Mouse (Mus musculus) intestine, embryonic 15.5 days (tissue): ENCODE measurements around the gene Tsen15. TPM values are rescaled to one million over a fixed set of nuclear protein-coding genes. Genes with fewer than 3 reads are reported as not detected.
"Not testable (repeated sequence)": the region's sequence is repeated elsewhere in the genome, so short reads cannot be mapped to it uniquely, and the experiment has no call there.

Source experiments
- ATAC-seq: fragments of 200-750 bp; cut with Nextera tagmentation; 2 replicates; pipeline ENCODE4 v1.8.0; 2017; ENCODE audit warnings: moderate TSS enrichment, moderate library complexity
- H3K27ac ChIP-seq: fragments of 300-500 bp; sonication (generic); 2 replicates; pipeline ENCODE4 v1.5.1; 2015; ENCODE audit warnings: mild to moderate bottlenecking, inconsistent platforms
- H3K27me3 ChIP-seq: fragments of 300-500 bp; sonication (generic); replicated peaks from 2 replicates; pipeline ENCODE4 v1.6.1; 2015; ENCODE audit warnings: inconsistent platforms
- H3K36me3 ChIP-seq: fragments of 300-500 bp; sonication (generic); 2 replicates; pipeline ENCODE4 v1.6.1; 2015; ENCODE audit warnings: inconsistent platforms
- H3K4me1 ChIP-seq: fragments of 300-500 bp; sonication (generic); replicated peaks from 2 replicates; pipeline ENCODE4 v1.6.1; 2015; ENCODE audit warnings: inconsistent platforms
- H3K4me2 ChIP-seq: fragments of 300-500 bp; sonication (generic); replicated peaks from 2 replicates; pipeline ENCODE4 v1.6.1; 2015; ENCODE audit warnings: mild to moderate bottlenecking, inconsistent platforms
- H3K4me3 ChIP-seq: fragments of 300-500 bp; sonication (generic); replicated peaks from 2 replicates; pipeline ENCODE4 v1.5.1; 2015; ENCODE audit warnings: inconsistent platforms
- H3K9ac ChIP-seq: fragments of 300-500 bp; sonication (generic); 2 replicates; pipeline ENCODE4 v1.6.1; 2015; ENCODE audit warnings: inconsistent platforms
- H3K9me3 ChIP-seq: fragments of 300-500 bp; sonication (generic); 2 replicates; pipeline ENCODE4 v1.6.1; 2016; ENCODE audit warnings: inconsistent platforms
- WGBS: fragments of 180-500 bp; shearing (Covaris S2); methylation state at CpG from one replicate; pipeline ENCODE4 v1.1.7; 2015; 5-methylcytosine and 5-hydroxymethylcytosine counted together
- polyA plus RNA-seq: library from polyadenylated mRNA; unstranded; fragments of >200 nt; fragmentation: Nextera tagmentation; extraction: Ambion mirVana; gene quantifications from 2 replicates; pipeline ENCODE4 v1.2.1, GENCODE M21; 2015

Gene Tsen15
- polyA plus RNA-seq, 1 experiment from 2014 or later, result 74.4 TPM

GRCm38 (mm10) chr1:152409356-152409755 is 22.9 kb upstream of the Tsen15 start:
- 78% methylated on average over 4 of the region's 4 CpGs for WGBS
- H3K27me3 ChIP-seq, result no peaks in the 10 kb centered on the region
- no peaks in the 10 kb centered on the region for H3K4me1 ChIP-seq
- no peaks in the 10 kb centered on the region for H3K36me3 ChIP-seq
- no peak overlapping the region for H3K9ac ChIP-seq
- H3K27ac ChIP-seq, result no peak overlapping the region
- no peak overlapping the region for H3K4me3 ChIP-seq
- no peak overlapping the region for H3K4me2 ChIP-seq
- H3K9me3 ChIP-seq, result no peaks in the 10 kb centered on the region
- no peak for ATAC-seq

DNA sequence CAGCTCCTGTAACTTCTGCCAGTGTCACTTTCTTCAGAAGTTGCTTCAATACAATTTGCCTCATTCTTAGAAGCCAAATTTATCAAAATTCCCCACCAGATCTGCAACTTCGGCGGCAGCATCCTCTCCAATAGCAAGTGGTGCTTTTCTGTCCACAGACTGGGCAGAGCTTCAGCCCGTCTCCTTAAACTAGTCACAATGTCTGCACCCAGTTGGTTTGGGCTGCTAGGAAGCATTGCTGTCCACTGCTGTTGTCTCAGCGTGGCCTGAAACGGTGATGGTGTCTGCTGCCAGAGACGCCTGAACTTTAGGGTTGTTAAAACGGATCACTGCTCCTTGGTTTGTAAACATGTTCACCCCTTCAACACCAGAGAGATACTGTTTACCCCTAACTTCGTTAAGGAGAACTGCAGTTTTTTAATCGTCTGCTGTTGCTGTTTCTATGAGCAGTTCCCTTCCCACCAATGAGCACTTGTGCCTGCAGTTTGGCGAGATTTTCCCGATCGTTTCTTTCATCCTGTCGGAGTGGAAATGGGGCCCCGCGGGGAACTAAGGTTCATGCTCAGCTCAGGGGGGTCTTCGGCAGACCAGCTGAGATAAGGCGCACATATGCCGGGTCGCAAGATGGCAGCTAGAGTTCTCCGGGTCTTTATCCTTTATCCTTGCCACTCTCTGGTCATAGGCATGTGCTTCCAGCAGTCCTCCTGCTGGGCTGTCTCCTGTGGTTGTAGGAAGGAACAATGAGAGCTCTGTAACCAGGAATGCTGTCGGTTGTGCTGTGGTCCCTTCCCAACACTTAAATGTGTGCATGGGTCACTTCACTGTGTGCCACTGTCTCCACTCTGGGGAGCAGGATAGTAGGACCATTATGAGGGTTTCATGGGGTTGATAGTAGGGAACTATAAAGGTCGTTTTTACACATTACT is 20.8 kb upstream of the Tsen15 start:
- Histone ChIP-seq H3K36me3 (no peaks in the 10 kb centered on the region), H3K4me3 (no peak overlapping the region), H3K4me1 (no peaks in the 10 kb centered on the region), H3K9me3 (no peaks in the 10 kb centered on the region), H3K27ac (no peak overlapping the region), H3K9ac (no peak overlapping the region), H3K4me2 (peak overlapping the region; percentile 35; the same call in 1 of the 2 replicates), H3K27me3 (no peaks in the 10 kb centered on the region)
- no peak for ATAC-seq
- WGBS, result 38% methylated on average over 22 of the region's 22 CpGs

DNA sequence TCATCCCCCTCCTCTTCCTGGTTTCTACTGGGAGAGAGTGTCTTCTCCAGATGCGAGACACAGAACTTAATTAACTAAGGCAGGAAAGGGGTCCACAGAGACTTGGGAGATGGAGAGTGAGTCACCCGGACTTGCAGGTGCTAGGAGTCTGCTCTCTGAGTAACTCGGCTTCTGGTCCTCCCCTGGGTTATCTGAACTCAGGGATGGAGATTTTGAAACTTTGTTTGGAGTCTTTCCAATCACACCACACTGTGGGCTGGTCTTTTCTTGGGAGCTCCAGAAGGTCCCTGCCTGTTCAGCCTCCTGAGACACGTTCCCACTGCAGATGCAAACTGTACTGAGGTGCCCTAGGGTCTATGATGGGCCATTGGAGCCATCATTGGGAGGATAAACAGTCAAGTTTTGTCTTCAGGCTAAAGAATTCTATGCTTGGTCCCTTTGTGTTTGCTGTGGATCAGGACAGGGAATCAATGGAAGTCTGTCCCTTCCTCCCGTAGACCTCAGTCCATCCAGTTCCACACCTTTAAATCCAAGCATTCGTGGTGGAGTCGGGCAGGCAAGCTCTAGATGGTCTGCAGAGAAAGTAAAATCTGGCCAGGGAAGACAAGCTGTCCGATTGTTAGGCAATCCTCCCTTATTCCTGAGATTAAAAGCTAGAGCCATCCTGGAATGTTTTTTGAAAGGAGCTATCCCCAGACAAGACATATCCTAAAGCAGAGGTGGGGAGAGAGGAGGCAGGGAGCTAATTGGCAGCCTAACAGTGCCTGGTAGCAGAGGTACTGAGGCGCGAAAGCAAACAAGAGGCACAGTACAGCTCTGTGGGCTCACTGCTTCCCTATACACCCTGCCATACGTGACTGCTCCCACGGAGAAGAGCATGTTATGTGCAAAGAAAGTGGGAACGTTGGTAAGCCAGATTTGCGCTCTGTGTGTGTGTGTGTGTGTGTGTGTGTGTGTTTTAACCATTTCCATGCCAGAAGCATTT is 14.4 kb upstream of the Tsen15 start:
- H3K9me3 ChIP-seq, result no peaks in the 10 kb centered on the region
- peak overlapping the region; percentile 71 for H3K4me3 ChIP-seq
- peaks cover 8% of the 10 kb centered on the region for H3K4me1 ChIP-seq
- 25% methylated on average over 14 of the region's 14 CpGs for WGBS
- no peak for ATAC-seq
- no peak overlapping the region for H3K27ac ChIP-seq
- H3K27me3 ChIP-seq, result peaks cover 11% of the 10 kb centered on the region; the same call in 1 of the 2 replicates
- peak overlapping the region; percentile 54; the same call in 1 of the 2 replicates for H3K9ac ChIP-seq
- peak overlapping the region; percentile 96 for H3K4me2 ChIP-seq
- H3K36me3 ChIP-seq, result no peaks in the 10 kb centered on the region

GRCm38 (mm10) chr1:152399790-152400555 is 13.5 kb upstream of the Tsen15 start, which contains the start of gene Colgalt2:
Gene Colgalt2, plus strand, starts transcription at chr1:152399830.
- WGBS, result under 1% methylated on average over 69 of the region's 70 CpGs
- Histone ChIP-seq H3K9me3 (no peaks in the 10 kb centered on the region), H3K36me3 (no peaks in the 10 kb centered on the region), H3K4me1 (peaks cover 8% of the 10 kb centered on the region), H3K27me3 (peaks cover 11% of the 10 kb centered on the region; the same call in 1 of the 2 replicates), H3K9ac (peak within 1 kb of the TSS; percentile 54), H3K4me2 (peak within 1 kb of the TSS; percentile 96), H3K4me3 (peak within 1 kb of the TSS; percentile 71), H3K27ac (peak within 1 kb of the TSS; percentile 33; the same call in 1 of the 2 replicates)
- peak; percentile 91 for ATAC-seq

GRCm38 (mm10) chr1:152398708-152399107 is 12.2 kb upstream of the Tsen15 start:
- WGBS, result 55% methylated on average over 1 of the region's 1 CpGs
- Histone ChIP-seq H3K9ac (no peak overlapping the region), H3K4me1 (peaks cover 8% of the 10 kb centered on the region), H3K27me3 (peaks cover 11% of the 10 kb centered on the region; the same call in 1 of the 2 replicates), H3K4me3 (no peak overlapping the region), H3K9me3 (no peaks in the 10 kb centered on the region), H3K4me2 (no peak overlapping the region), H3K27ac (no peak overlapping the region), H3K36me3 (no peaks in the 10 kb centered on the region)
- no peak for ATAC-seq

- no peak overlapping the region for H3K9ac ChIP-seq
- H3K9me3 ChIP-seq, result no peaks in the 10 kb centered on the region
- no peak overlapping the region for H3K4me3 ChIP-seq
- H3K27ac ChIP-seq, result no peak overlapping the region
- no peak overlapping the region for H3K4me2 ChIP-seq
- no peaks in the 10 kb centered on the region for H3K36me3 ChIP-seq
- no peaks in the 10 kb centered on the region for H3K4me1 ChIP-seq
- 0 out of 2 replicates have a peak, but pooled peaks cover 2% of the 10 kb centered on the region for H3K27me3 ChIP-seq
- 83% methylated on average over 4 of the region's 4 CpGs for WGBS
- no peak for ATAC-seq
Measured at GRCm38 (mm10) chr1:152394956-152395515, 8.5 kb upstream of the Tsen15 start.

GRCm38 (mm10) chr1:152394137-152394536 is 7.6 kb upstream of the Tsen15 start:
- no peak overlapping the region for H3K9ac ChIP-seq
- H3K9me3 ChIP-seq, result no peaks in the 10 kb centered on the region
- H3K4me1 ChIP-seq, result no peaks in the 10 kb centered on the region
- no peak overlapping the region for H3K4me3 ChIP-seq
- ATAC-seq, result no peak
- H3K36me3 ChIP-seq, result no peaks in the 10 kb centered on the region
- no peak overlapping the region for H3K27ac ChIP-seq
- H3K4me2 ChIP-seq, result no peak overlapping the region
- WGBS, result 94% methylated on average over 3 of the region's 3 CpGs
- H3K27me3 ChIP-seq, result no peaks in the 10 kb centered on the region

DNA sequence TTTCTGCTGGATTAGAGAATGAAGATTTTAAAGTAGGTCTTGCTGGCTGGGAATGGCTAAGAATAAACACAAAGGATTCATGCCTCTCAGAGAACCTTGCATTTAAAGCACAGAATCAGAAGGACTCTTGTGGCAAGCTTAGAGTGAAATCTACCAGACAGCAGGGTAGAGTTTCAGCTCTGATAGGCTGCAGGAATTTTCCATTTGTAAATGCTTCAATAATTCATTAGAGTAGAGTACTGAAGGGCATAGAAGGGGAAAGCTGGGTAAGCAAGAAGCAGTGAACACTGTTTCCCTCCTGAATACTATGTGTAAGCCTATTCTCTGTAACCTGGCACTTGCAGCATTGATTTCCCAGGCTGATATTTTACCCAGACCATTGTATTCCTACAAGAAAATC is 2.8 kb upstream of the Tsen15 start:
- Histone ChIP-seq H3K9me3 (no peaks in the 10 kb centered on the region), H3K4me2 (no peak overlapping the region), H3K4me3 (no peak overlapping the region), H3K9ac (no peak overlapping the region), H3K36me3 (no peaks in the 10 kb centered on the region), H3K27me3 (no peaks in the 10 kb centered on the region), H3K4me1 (no peaks in the 10 kb centered on the region), H3K27ac (no peak overlapping the region)
- no peak for ATAC-seq

DNA sequence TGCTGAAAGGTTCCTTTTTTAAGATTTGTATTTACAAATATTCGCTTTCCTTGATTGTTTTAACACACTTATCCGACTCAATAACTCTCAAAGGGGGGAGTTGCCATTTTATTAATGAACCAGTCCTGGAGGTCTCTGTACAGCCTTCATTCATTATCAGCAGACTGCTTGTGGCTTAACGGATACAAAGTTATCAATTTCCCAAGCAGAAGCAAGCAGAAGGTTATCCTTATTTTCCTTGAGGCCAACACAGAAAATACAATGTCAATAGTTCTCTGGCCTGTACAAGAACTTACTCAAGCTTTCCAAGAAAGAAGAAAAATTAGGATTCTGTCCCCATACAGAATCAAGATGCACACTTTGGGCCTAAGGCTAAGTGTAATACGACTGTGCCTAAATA is 795 bp downstream of the Tsen15 start:
- H3K27me3 ChIP-seq, H3K4me1 ChIP-seq, H3K36me3 ChIP-seq, H3K27ac ChIP-seq, ATAC-seq, H3K9me3 ChIP-seq: not testable (repeated sequence)
- Histone ChIP-seq H3K9ac (peak overlapping the region; percentile 95), H3K4me2 (peak overlapping the region; percentile 65), H3K4me3 (peak overlapping the region; percentile 94)
- 20% methylated on average over 2 of the region's 4 CpGs for WGBS

DNA sequence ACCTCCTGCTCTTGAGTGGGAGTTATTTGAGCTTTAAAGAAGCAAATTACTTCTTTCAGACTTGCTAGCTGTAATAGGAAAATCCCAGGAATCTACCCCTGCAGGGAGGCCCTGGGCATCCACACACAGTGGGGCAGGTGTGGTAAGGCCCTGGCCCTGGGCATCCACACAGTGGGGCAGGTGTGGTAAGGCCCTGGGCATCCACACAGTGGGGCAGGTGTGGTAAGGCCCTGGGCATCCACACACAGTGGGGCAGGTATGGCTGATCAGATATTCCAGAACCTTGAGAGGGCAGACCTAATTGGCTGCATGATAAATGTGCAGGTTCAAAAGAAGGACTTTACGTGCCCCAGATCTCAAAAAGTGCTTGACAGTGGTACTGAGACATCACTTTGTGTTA is 1.9 kb downstream of the Tsen15 start:
- 97% methylated on average over 1 of the region's 1 CpGs for WGBS
- H3K9me3 ChIP-seq, result no peaks in the 10 kb centered on the region
- H3K9ac ChIP-seq, result no peak overlapping the region
- no peak overlapping the region for H3K4me2 ChIP-seq
- no peaks in the 10 kb centered on the region for H3K27me3 ChIP-seq
- H3K27ac ChIP-seq, result no peak overlapping the region
- no peak for ATAC-seq
- peaks cover 3% of the 10 kb centered on the region; the same call in 1 of the 2 replicates for H3K36me3 ChIP-seq
- no peak overlapping the region for H3K4me3 ChIP-seq
- H3K4me1 ChIP-seq, result no peaks in the 10 kb centered on the region

GRCm38 (mm10) chr1:152378311-152378710 is 8.2 kb downstream of the Tsen15 start:
- H3K4me2 ChIP-seq, result no peak overlapping the region
- peaks cover 12% of the 10 kb centered on the region; the same call in 1 of the 2 replicates for H3K36me3 ChIP-seq
- no peaks in the 10 kb centered on the region for H3K27me3 ChIP-seq
- 92% methylated on average over 5 of the region's 5 CpGs for WGBS
- H3K4me3 ChIP-seq, result no peak overlapping the region
- ATAC-seq, result no peak
- no peaks in the 10 kb centered on the region for H3K4me1 ChIP-seq
- no peak overlapping the region for H3K27ac ChIP-seq
- no peak overlapping the region for H3K9ac ChIP-seq
- no peaks in the 10 kb centered on the region for H3K9me3 ChIP-seq
